Mouse (Mus musculus) myocyte (in vitro differentiated cells): ENCODE results near the gene Nsun2. TPM values are rescaled to one million over a fixed set of nuclear protein-coding genes. Genes with fewer than 3 reads are reported as not detected.

Source experiments
- H3K27me3 ChIP-seq: one replicate; pipeline ENCODE4 v1.6.1; 2011; ENCODE audit not compliant: control insufficient read depth, insufficient read depth, insufficient read length
- H3K36me3 ChIP-seq: one replicate; pipeline ENCODE4 v1.6.1; 2011; ENCODE audit not compliant: control insufficient read depth, insufficient read depth
- H3K4me2 ChIP-seq: one replicate; pipeline ENCODE4 v1.6.1; 2011; ENCODE audit warnings: low read depth, control low read depth
- H3K4me3 ChIP-seq: one replicate; pipeline ENCODE4 v1.5.1; 2011; ENCODE audit warnings: mild to moderate bottlenecking, control low read depth, moderate library complexity
- H3K79me2 ChIP-seq: one replicate; pipeline ENCODE4 v1.6.1; 2011; ENCODE audit not compliant: control insufficient read depth, insufficient read depth
- H3ac ChIP-seq: one replicate; pipeline ENCODE4 v1.6.1; 2011; ENCODE audit not compliant: control insufficient read depth, insufficient read length
- CEBPB ChIP-seq: IDR thresholded peaks from 2 replicates; pipeline ENCODE4 v1.6.1; 2011; ENCODE audit warnings: mild to moderate bottlenecking, moderate library complexity; ENCODE audit not compliant: poor library complexity, insufficient read depth, severe bottlenecking
- MAX ChIP-seq: IDR thresholded peaks from one replicate; pipeline ENCODE4 v1.6.1; 2011; ENCODE audit warnings: low read depth, mild to moderate bottlenecking, control low read depth
- POLR2A ChIP-seq: IDR thresholded peaks from one replicate; pipeline ENCODE4 v1.6.1; 2011; ENCODE audit warnings: low read depth, mild to moderate bottlenecking, control low read depth, moderate library complexity; ENCODE audit not compliant: insufficient read length
- POLR2AphosphoS2 ChIP-seq: IDR thresholded peaks from one replicate; pipeline ENCODE4 v1.6.1; 2011; ENCODE audit warnings: low read depth, control low read depth; ENCODE audit not compliant: insufficient read length
- REST ChIP-seq: IDR thresholded peaks from one replicate; pipeline ENCODE4 v1.6.1; 2011; ENCODE audit warnings: mild to moderate bottlenecking, control low read depth, moderate library complexity; ENCODE audit not compliant: insufficient read depth, insufficient read length
- TCF3 ChIP-seq: IDR thresholded peaks from one replicate; pipeline ENCODE4 v1.6.1; 2011; ENCODE audit warnings: low read depth, control low read depth; ENCODE audit not compliant: insufficient read length
- USF1 ChIP-seq: IDR thresholded peaks from one replicate; pipeline ENCODE4 v1.6.1; 2011; ENCODE audit warnings: low read depth, mild to moderate bottlenecking, control low read depth, moderate library complexity
- polyA plus RNA-seq: library from polyadenylated mRNA; unstranded; fragments of >200 nt; fragmentation: generic; extraction: Trizol; gene quantifications from one replicate; pipeline ENCODE4 v1.2.1, GENCODE M21; 2012; ENCODE audit warnings: missing spikeins

The Nsun2 gene
- polyA plus RNA-seq, 1 experiment: 60.4 TPM

DNA sequence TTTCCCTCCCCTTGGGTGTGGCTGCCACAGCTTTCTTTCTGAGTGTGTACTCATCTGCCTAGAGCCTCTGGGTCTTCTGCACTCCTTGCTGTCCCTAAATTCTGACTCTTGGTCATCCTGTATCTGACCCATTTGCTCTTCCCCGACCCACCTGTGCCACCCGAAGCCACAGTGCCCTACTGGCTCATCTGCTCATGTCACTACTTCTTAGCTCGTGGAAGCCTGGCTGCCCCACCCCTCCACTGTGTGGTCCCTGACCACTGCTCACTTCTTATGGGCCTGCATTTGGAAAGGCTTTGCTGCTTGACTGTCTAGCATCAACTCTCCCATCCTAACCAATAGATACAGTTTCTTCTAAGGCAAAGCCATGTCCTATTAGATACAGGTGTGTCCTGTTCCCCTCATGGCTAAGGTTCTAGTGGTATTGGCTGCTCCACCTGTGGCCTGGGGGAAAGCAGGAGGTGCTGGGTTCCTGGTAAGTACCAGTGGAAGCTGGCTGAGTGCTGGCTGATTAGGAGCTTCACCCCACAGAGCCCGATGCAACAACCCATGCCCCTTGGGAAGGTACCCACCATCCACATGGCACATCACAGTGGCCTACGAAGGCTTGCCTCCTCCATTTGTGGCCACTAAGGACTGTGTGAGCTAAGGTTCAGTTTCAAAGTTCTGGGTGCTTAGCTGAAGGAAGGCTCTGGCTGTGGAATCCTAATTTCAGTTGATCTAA is 139.8 kb downstream of the Nsun2 start:
- TF ChIP-seq USF1 (no peak), POLR2A (no peak), TCF3 (no peak), POLR2AphosphoS2 (no peak), MAX (no peak)
- Histone ChIP-seq H3K27me3 (no peaks in the 10 kb centered on the region), H3K4me3 (no peak overlapping the region), H3K36me3 (no peaks in the 10 kb centered on the region), H3K4me2 (no peak overlapping the region), H3ac (no peak overlapping the region), H3K79me2 (no peaks in the 10 kb centered on the region)

DNA sequence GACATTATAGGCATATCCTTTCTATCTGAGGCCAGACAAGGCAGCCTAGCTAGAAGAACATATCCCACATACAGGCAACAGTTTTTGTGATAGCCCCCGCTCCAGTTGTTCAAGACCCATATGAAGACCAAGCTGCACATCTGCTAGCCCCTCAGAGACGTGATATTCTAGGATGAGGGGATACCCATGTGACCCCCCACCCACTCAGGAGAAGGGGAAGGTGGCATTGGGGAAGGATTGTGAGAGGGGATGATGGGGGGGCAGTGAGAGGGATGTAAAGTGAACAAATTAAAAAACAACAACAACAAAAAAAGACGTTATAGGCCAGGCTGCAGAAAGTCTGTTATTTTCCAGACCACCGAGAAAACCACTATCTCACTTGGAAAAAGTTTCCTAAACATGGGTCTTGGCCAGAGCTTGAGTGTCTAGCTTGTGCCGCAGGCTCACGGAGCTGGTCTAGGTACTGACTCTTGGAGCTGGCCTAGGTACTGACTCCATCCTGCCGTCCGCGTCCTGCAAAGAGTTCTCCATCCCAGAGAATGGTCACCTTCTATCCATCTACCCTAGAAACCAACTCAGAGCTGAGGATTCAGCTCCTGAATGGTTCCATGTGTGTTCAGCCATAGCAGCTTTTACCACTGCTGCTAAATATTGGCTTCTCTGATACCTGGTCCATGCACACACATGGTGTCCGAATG is 140.5 kb downstream of the Nsun2 start:
- no peak overlapping the region for H3K4me2 ChIP-seq
- no peaks in the 10 kb centered on the region for H3K79me2 ChIP-seq
- no peak overlapping the region for H3K4me3 ChIP-seq
- no peaks in the 10 kb centered on the region for H3K36me3 ChIP-seq
- no peak overlapping the region for H3ac ChIP-seq
- no peaks in the 10 kb centered on the region for H3K27me3 ChIP-seq
- TF ChIP-seq CEBPB (no peak), REST (peak; percentile 64)

Other genes starting within 250 kb of the Nsun2 start
- gene Tent4a, start 871 bp downstream of the Nsun2 start, polyA plus RNA-seq: 12.1 TPM
- 2.7 TPM for gene Srd5a1, start 77.7 kb downstream of the Nsun2 start, polyA plus RNA-seq
- 0.02 TPM for gene Ube2ql1, start 206.1 kb downstream of the Nsun2 start, polyA plus RNA-seq